Mouse (Mus musculus) kidney, postnatal 0 days (tissue): ENCODE results near the gene Gcc2. TPM values are rescaled to one million over a fixed set of nuclear protein-coding genes. Genes with fewer than 3 reads are reported as not detected.
A peak's percentile ranks its signal among the peaks of the same experiment; 100 is the strongest.

Source experiments
- ATAC-seq: fragments of 200-750 bp; cut with Nextera tagmentation; replicated peaks from 2 replicates; pipeline ENCODE4 v1.8.0; 2017; ENCODE audit warnings: low read depth, moderate number of reproducible peaks, moderate TSS enrichment, moderate library complexity; ENCODE audit not compliant: low FRiP score
- DNase-seq: peaks from one replicate; pipeline ENCODE4 v3.0.0-alpha.2; 2016; ENCODE audit warnings: low spot score
- H3K27ac ChIP-seq: fragments of 300-500 bp; sonication (generic); 2 replicates; pipeline ENCODE4 v1.5.1; 2014; ENCODE audit warnings: mild to moderate bottlenecking
- H3K27me3 ChIP-seq: fragments of 300-500 bp; sonication (generic); 2 replicates; pipeline ENCODE4 v1.6.1; 2014; ENCODE audit warnings: low read length, mixed read lengths; ENCODE audit not compliant: insufficient read depth
- H3K36me3 ChIP-seq: fragments of 300-500 bp; sonication (generic); 2 replicates; pipeline ENCODE4 v1.6.1; 2014; ENCODE audit warnings: low read length, mixed read lengths; ENCODE audit not compliant: insufficient read depth
- H3K4me1 ChIP-seq: fragments of 300-500 bp; sonication (generic); replicated peaks from 2 replicates; pipeline ENCODE4 v1.6.1; 2014; ENCODE audit warnings: antibody characterized with exemption, low read length, mixed read lengths; ENCODE audit not compliant: insufficient read depth
- H3K4me2 ChIP-seq: fragments of 300-500 bp; sonication (generic); 2 replicates; pipeline ENCODE4 v1.6.1; 2014; ENCODE audit warnings: mild to moderate bottlenecking, low read length, moderate library complexity, mixed read lengths
- H3K4me3 ChIP-seq: fragments of 300-500 bp; sonication (generic); replicated peaks from 2 replicates; pipeline ENCODE4 v1.5.1; 2014; ENCODE audit warnings: low read depth, low read length
- H3K9ac ChIP-seq: fragments of 300-500 bp; sonication (generic); 2 replicates; pipeline ENCODE4 v1.6.1; 2014; ENCODE audit warnings: low read depth, low read length
- H3K9me3 ChIP-seq: fragments of 300-500 bp; sonication (generic); replicated peaks from 2 replicates; pipeline ENCODE4 v1.6.1; 2016; ENCODE audit warnings: low read length, inconsistent platforms, mixed read lengths
- CTCF ChIP-seq: IDR thresholded peaks from 2 replicates; pipeline ENCODE4 v1.5.1; 2016; ENCODE audit warnings: antibody characterized with exemption, low read depth, mild to moderate bottlenecking, moderate library complexity
- WGBS: fragments of 180-500 bp; shearing (Covaris S2); extraction: QIAGEN DNeasy Blood & Tissue Kit; methylation state at CpG from one replicate; pipeline ENCODE4 v1.1.7; 2014; 5-methylcytosine and 5-hydroxymethylcytosine counted together
- polyA plus RNA-seq: library from polyadenylated mRNA; unstranded; fragments of >200 nt; fragmentation: Nextera tagmentation; extraction: Ambion mirVana; gene quantifications from 2 replicates; pipeline ENCODE4 v1.2.1, GENCODE M21; 2015

Gene Gcc2
- polyA plus RNA-seq, 1 experiment from 2014 or later: 75.8 TPM

DNA sequence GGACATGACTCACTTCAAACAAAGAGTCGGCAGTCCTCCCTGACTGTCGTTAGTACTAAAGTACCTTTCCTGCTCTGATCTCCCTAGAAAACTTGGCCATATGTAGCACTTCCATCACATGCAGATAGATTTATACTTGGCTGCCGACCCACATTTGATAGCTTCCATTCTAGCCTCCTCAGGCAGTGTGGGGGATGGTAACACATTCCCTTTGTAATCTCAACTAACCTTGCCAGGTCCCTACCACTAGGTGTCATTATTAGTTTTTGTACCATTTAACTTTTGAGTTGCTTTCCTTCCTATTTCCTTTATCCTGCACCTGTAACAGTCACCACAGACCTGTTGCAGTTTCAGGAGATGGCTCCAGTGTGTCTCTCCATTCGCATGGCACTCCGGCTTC is 3.2 kb downstream of the Gcc2 start:
- Histone ChIP-seq H3K9me3 (no peaks in the 10 kb centered on the region), H3K27me3 (no peaks in the 10 kb centered on the region), H3K4me1 (peaks cover 6% of the 10 kb centered on the region; the same call in 1 of the 2 replicates), H3K9ac (no peak overlapping the region), H3K4me3 (no peak overlapping the region), H3K4me2 (no peak overlapping the region), H3K27ac (no peak overlapping the region), H3K36me3 (peaks cover 19% of the 10 kb centered on the region)
- WGBS: 60% methylated on average over 5 of the region's 5 CpGs
- peak; percentile 46 for DNase-seq
- TF ChIP-seq CTCF: peak; percentile 54
- no peak for ATAC-seq

DNA sequence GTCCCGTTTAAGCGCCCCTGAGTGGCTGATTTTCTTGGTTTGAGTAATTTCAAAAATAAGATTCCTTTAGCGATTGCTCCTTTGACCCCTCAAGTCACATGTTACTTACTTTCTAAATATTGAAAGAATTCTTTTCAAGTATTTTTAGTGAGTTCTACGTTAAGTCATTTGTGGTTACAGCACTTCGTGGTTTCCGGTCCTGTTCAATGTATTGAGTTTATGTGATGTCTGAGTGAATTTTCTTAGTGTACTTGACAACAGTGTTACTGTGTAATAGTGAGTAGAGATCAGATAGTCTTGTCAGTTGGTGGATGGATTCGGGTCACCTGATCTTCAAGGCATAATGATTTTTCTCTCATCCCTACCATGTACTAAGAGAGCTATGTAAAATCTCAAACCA is 26.9 kb downstream of the Gcc2 start:
- peaks cover 41% of the 10 kb centered on the region for H3K36me3 ChIP-seq
- 92% methylated on average over 7 of the region's 7 CpGs for WGBS

DNA sequence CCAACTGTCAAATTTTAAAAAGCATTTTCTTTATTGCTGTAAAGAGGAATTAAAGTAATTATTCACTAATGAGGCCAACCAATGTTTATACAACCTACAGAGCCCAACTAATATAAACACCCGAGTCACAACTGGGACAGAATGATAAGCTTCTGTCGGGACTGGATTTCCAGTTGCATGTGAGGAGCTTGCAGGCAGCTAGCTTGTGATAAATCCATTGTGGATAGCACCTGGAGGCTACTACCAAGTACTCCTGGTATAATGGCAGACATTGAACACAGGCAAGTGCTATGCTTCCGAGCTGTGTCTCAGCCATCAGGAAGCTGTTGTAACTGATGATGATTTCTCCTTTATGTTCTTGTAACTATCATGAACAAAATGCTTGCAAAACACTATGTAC is 35.4 kb downstream of the Gcc2 start:
- H3K4me1 ChIP-seq: no peaks in the 10 kb centered on the region
- no peak overlapping the region for H3K9ac ChIP-seq
- no peak for TF ChIP-seq CTCF
- H3K36me3 ChIP-seq: peaks cover 67% of the 10 kb centered on the region
- H3K9me3 ChIP-seq: no peaks in the 10 kb centered on the region
- WGBS: 72% methylated on average over 3 of the region's 3 CpGs
- no peak overlapping the region for H3K27ac ChIP-seq
- no peak overlapping the region for H3K4me3 ChIP-seq
- no peak for ATAC-seq
- no peak overlapping the region for H3K4me2 ChIP-seq
- DNase-seq: no peak
- H3K27me3 ChIP-seq: no peaks in the 10 kb centered on the region

More for the DNA sequence above, 26.9 kb downstream of the Gcc2 start:
- Histone ChIP-seq H3K27me3 (no peaks in the 10 kb centered on the region), H3K9ac (no peak overlapping the region), H3K9me3 (no peaks in the 10 kb centered on the region), H3K27ac (no peak overlapping the region), H3K4me2 (no peak overlapping the region), H3K4me3 (no peak overlapping the region), H3K4me1 (no peaks in the 10 kb centered on the region)
- ATAC-seq: no peak
- DNase-seq: no peak
- TF ChIP-seq CTCF: no peak

DNA sequence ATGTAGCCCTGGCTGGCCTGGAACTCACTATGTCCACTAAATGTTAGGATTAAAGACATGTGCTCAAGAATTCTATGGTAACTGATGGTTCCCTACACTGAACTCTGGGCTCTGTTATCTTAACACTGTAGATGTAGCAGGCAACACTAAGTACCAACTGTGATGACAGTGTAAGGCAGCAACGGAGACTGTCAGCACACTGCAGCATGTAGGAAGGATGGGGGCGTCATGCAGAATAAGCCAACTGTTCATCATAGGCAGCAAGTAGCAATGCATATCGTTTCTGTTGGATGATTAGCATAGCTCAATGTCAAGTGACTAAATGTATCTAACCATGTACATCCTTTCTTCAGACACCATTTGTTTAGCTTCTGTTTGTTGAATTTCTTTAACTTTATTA is 38.9 kb downstream of the Gcc2 start:
- Histone ChIP-seq H3K4me3 (no peak overlapping the region), H3K27ac (no peak overlapping the region), H3K9me3 (no peaks in the 10 kb centered on the region), H3K27me3 (no peaks in the 10 kb centered on the region), H3K9ac (no peak overlapping the region), H3K4me1 (no peaks in the 10 kb centered on the region), H3K4me2 (no peak overlapping the region), H3K36me3 (peaks cover 71% of the 10 kb centered on the region)
- DNase-seq (no peak), ATAC-seq (no peak)
- no peak for TF ChIP-seq CTCF
- 96% methylated on average over 3 of the region's 3 CpGs for WGBS

GRCm38 (mm10) chr10:58295605-58296004 is 40.3 kb downstream of the Gcc2 start:
- no peak for ATAC-seq
- Histone ChIP-seq H3K4me3 (no peak overlapping the region), H3K9me3 (no peaks in the 10 kb centered on the region), H3K9ac (no peak overlapping the region), H3K36me3 (peaks cover 68% of the 10 kb centered on the region), H3K27me3 (no peaks in the 10 kb centered on the region), H3K4me1 (no peaks in the 10 kb centered on the region), H3K4me2 (no peak overlapping the region), H3K27ac (no peak overlapping the region)
- 96% methylated on average over 3 of the region's 3 CpGs for WGBS
- no peak for TF ChIP-seq CTCF
- DNase-seq: no peak

DNA sequence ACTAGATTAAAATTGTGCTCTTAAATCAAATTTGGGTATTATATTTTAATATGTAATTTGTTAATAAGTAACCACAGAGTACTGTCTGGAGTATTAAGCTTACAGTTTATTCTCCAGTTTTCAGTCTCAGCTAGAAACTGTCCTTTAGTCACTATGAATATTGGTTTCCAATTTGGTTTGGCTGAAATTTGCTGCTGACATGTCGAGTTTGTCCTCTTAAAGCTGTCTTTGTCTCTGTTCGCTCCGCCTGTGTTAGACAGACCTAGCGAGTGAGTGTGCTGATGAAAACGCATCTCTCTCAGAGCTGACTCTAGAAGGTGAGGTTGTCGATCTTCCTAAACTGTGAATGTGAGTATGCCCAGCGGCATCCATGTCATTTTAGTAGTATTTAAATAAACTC is 49.7 kb downstream of the Gcc2 start:
- H3K4me3 ChIP-seq: no peak overlapping the region
- H3K27me3 ChIP-seq: no peaks in the 10 kb centered on the region
- no peak overlapping the region for H3K4me2 ChIP-seq
- TF ChIP-seq CTCF: no peak
- peaks cover 24% of the 10 kb centered on the region for H3K36me3 ChIP-seq
- H3K4me1 ChIP-seq: no peaks in the 10 kb centered on the region
- WGBS: 92% methylated on average over 7 of the region's 7 CpGs
- no peak for DNase-seq
- no peak overlapping the region for H3K9ac ChIP-seq
- no peak overlapping the region for H3K27ac ChIP-seq
- H3K9me3 ChIP-seq: no peaks in the 10 kb centered on the region
- no peak for ATAC-seq

- H3K27me3 ChIP-seq: no peaks in the 10 kb centered on the region
- no peaks in the 10 kb centered on the region for H3K4me1 ChIP-seq
- DNase-seq (no peak), ATAC-seq (no peak)
- WGBS: 90% methylated on average over 3 of the region's 3 CpGs
- no peaks in the 10 kb centered on the region for H3K9me3 ChIP-seq
- no peak overlapping the region for H3K4me3 ChIP-seq
- H3K36me3 ChIP-seq: peaks cover 17% of the 10 kb centered on the region
- no peak overlapping the region for H3K9ac ChIP-seq
- no peak for TF ChIP-seq CTCF
- no peak overlapping the region for H3K27ac ChIP-seq
- H3K4me2 ChIP-seq: no peak overlapping the region
Observed at GRCm38 (mm10) chr10:58306897-58307296, 51.6 kb downstream of the Gcc2 start.
